Comparison of ENCODE assay signal across 8 mouse cellular contexts in genomic region chr5:137532808-137533116, GRCm38 (mm10). TPM values are rescaled to one million over a fixed set of nuclear protein-coding genes. Genes with fewer than 3 reads are reported as not detected.
DNase-seq lines count a peak whose midpoint lies in the region; ATAC-seq and TF ChIP-seq lines count a peak whose summit lies in the region.

No protein-coding gene starts in this region.

- no peak for TF ChIP-seq POLR2A in thymus, adult 2 months (IDR thresholded peaks at IDR 0.05; ENCODE audit: control insufficient read depth, extremely low read depth, insufficient read depth, low read length, poor library complexity)

- TF ChIP-seq CTCF in thymus, adult 2 months (IDR thresholded peaks at IDR 0.05; ENCODE audit: borderline replicate concordance, control insufficient read depth, extremely low read depth, insufficient read depth, low read length, poor library complexity) = no peak

- H3K4me2 ChIP-seq in liver, embryonic 15.5 days = peak overlapping the region; percentile 93

- H3K36me3 ChIP-seq in thymus, adult 2 months (ENCODE audit: control insufficient read depth, insufficient read depth, low read length) = peaks cover 26% of the 10 kb centered on the region
- H3K36me3 ChIP-seq in liver, embryonic 15.5 days (replicated peaks) = peaks cover 29% of the 10 kb centered on the region

- peak overlapping the region; percentile 94 for H3K4me3 ChIP-seq in thymus, adult 2 months (ENCODE audit: control insufficient read depth, insufficient read depth, low read length)
- H3K4me3 ChIP-seq in liver, embryonic 15.5 days (replicated peaks) = peak overlapping the region; percentile 87

- peaks cover 10% of the 10 kb centered on the region for H3K4me1 ChIP-seq in thymus, adult 2 months (replicated peaks; ENCODE audit: control insufficient read depth, insufficient read depth, low read length)
- H3K4me1 ChIP-seq in liver, embryonic 15.5 days (replicated peaks) = peaks cover 56% of the 10 kb centered on the region

- no peaks in the 10 kb centered on the region for H3K27me3 ChIP-seq in thymus, adult 2 months (ENCODE audit: control insufficient read depth, insufficient read depth, low read length)
- 0 out of 2 replicates have a peak, but pooled peaks cover 2% of the 10 kb centered on the region for H3K27me3 ChIP-seq in liver, embryonic 15.5 days

- H3K27ac ChIP-seq in thymus, adult 2 months (ENCODE audit: control insufficient read depth, insufficient read depth, low read length) = peak overlapping the region; percentile 80
- H3K27ac ChIP-seq in liver, embryonic 15.5 days (replicated peaks) = peak overlapping the region; percentile 92

- WGBS in thymus, adult 2 months = under 1% methylated on average over 12 of the region's 12 CpGs
- WGBS in liver, embryonic 15.5 days (ENCODE audit: insufficient replicate concordance) = 0% methylated on average over 11 of the region's 12 CpGs

- 0 out of 2 replicates have a peak, but pooled peaks have one; percentile 3 for ATAC-seq in frontal cortex, adult (ENCODE audit: low TSS enrichment)
- ATAC-seq in liver, embryonic 15.5 days (ENCODE audit: insufficient read depth) = peak; percentile 29

- no peaks in the 10 kb centered on the region for H3K9me3 ChIP-seq in liver, embryonic 15.5 days (replicated peaks)

- DNase-seq in frontal cortex, postnatal 10 days (ENCODE audit: low spot score in 2 of 2) = no peak
- no peak for DNase-seq in thymus, adult 2 months
- DNase-seq in thymus, postnatal 36 days = no peak
- no peak for DNase-seq in cerebellum, postnatal 10 days
- DNase-seq in adipocyte (ENCODE audit: low spot score) = no peak
- DNase-seq in urinary bladder, postnatal 14 days (ENCODE audit: low spot score) = no peak

- peak overlapping the region; percentile 89 for H3K9ac ChIP-seq in liver, embryonic 15.5 days

RNA-seq across cellular contexts. Expression of gene Epo, which starts 0.3 kb away (rescaled TPM):
- not detected in 2 replicates for polyA plus RNA-seq in thymus, adult 2 months (2012; rRNA removed)
- 0.68 and 1.0 TPM in 2 replicates for polyA plus RNA-seq in liver, embryonic 15.5 days (2015; fragmentation: Nextera tagmentation; extraction: Ambion mirVana)

RNA-seq across cellular contexts. Expression of gene Gnb2, which starts 0.5 kb away (rescaled TPM):
- 1,444 and 1,492 TPM in 2 replicates for polyA plus RNA-seq in thymus, adult 2 months (2012; rRNA removed)
- polyA plus RNA-seq in liver, embryonic 15.5 days (2015; fragmentation: Nextera tagmentation; extraction: Ambion mirVana) = 150 and 161 TPM in 2 replicates

RNA-seq across cellular contexts. Expression of gene Gigyf1, which starts 14.4 kb away (rescaled TPM):
- 83.9 and 84.3 TPM in 2 replicates for polyA plus RNA-seq in thymus, adult 2 months (2012; rRNA removed)
- 3.2 and 3.8 TPM in 2 replicates for polyA plus RNA-seq in liver, embryonic 15.5 days (2015; fragmentation: Nextera tagmentation; extraction: Ambion mirVana)

RNA-seq across cellular contexts. Expression of gene Actl6b, which starts 20.6 kb away (rescaled TPM):
- 0.20 TPM in 1 of 2 replicates, not detected in the other for polyA plus RNA-seq in thymus, adult 2 months (2012; rRNA removed)
- polyA plus RNA-seq in liver, embryonic 15.5 days (2015; fragmentation: Nextera tagmentation; extraction: Ambion mirVana) = 0.07 TPM in 2 replicates

RNA-seq across cellular contexts. Expression of gene Pop7, which starts 30.4 kb away (rescaled TPM):
- 65.5 and 68.7 TPM in 2 replicates for polyA plus RNA-seq in thymus, adult 2 months (2012; rRNA removed)
- polyA plus RNA-seq in liver, embryonic 15.5 days (2015; fragmentation: Nextera tagmentation; extraction: Ambion mirVana) = 29.4 and 33.4 TPM in 2 replicates

Comparison
In these comparisons a context has a peak if more than half of its experiments do, and no peak if none do; other contexts are left out.
1. RNA of gene Gigyf1, which starts 14.4 kb away (polyA plus RNA-seq): 83.9 to 84.3 TPM in thymus, adult 2 months; 3.2 to 3.8 TPM in liver, embryonic 15.5 days; every median in the first group is over 10 times any median in the second.